Mouse (Mus musculus) brown adipose tissue, adult 24 weeks (tissue): Measurements from ENCODE around the gene Nmt2. TPM values are rescaled to one million over a fixed set of nuclear protein-coding genes. Genes with fewer than 3 reads are reported as not detected.

ENCODE experiments used
- H3K27ac ChIP-seq: fragments of 200-500 bp; replicated peaks from 2 replicates; pipeline ENCODE4 v1.5.1; 2012; ENCODE audit warnings: low read depth, mild to moderate bottlenecking, low read length
- H3K4me1 ChIP-seq: fragments of 200-500 bp; 2 replicates; pipeline ENCODE4 v1.6.1; 2012; ENCODE audit warnings: low read length, mixed read lengths; ENCODE audit not compliant: control insufficient read depth, insufficient read depth, insufficient read length
- H3K4me3 ChIP-seq: fragments of 200-500 bp; 2 replicates; pipeline ENCODE4 v1.5.1; 2012; ENCODE audit warnings: low read depth, mild to moderate bottlenecking, low read length, moderate library complexity; ENCODE audit not compliant: insufficient read depth
- polyA plus RNA-seq: library from polyadenylated mRNA; stranded (reverse); fragments of >200 nt; gene quantifications from 2 replicates; pipeline ENCODE4 v1.2.4, GENCODE M21; 2012; ENCODE audit not compliant: missing spikeins, insufficient read depth, insufficient read length

Nmt2 gene
- 24.5 and 28.6 TPM in 2 replicates for polyA plus RNA-seq

GRCm38 (mm10) chr2:3283602-3284472 is at the start of gene Nmt2:
Gene Nmt2 (plus strand): TSS chr2:3284212.
- Histone ChIP-seq H3K27ac (peak within 1 kb of the TSS; percentile 53), H3K4me1 (peaks cover 2% of the 10 kb centered on the region; the same call in 1 of the 2 replicates), H3K4me3 (peak within 1 kb of the TSS; percentile 87)

GRCm38 (mm10) chr2:3239255-3239654 is 44.8 kb upstream of the Nmt2 start:
- Histone ChIP-seq H3K4me1 (peaks cover 6% of the 10 kb centered on the region; the same call in 1 of the 2 replicates), H3K4me3 (no peak overlapping the region), H3K27ac (no peak overlapping the region)

GRCm38 (mm10) chr2:3244251-3244650 is 39.8 kb upstream of the Nmt2 start:
- Histone ChIP-seq H3K4me1 (peaks cover 6% of the 10 kb centered on the region; the same call in 1 of the 2 replicates), H3K27ac (no peak overlapping the region), H3K4me3 (no peak overlapping the region)

- no peak overlapping the region for H3K27ac ChIP-seq
- H3K4me1 ChIP-seq, result no peaks in the 10 kb centered on the region
Observed at GRCm38 (mm10) chr2:3251309-3251708, 32.7 kb upstream of the Nmt2 start.

GRCm38 (mm10) chr2:3266466-3266865 is 17.5 kb upstream of the Nmt2 start:
- Histone ChIP-seq H3K4me1 (no peaks in the 10 kb centered on the region), H3K27ac (no peak overlapping the region), H3K4me3 (no peak overlapping the region)

More at GRCm38 (mm10) chr2:3251309-3251708, 32.7 kb upstream of the Nmt2 start:
- H3K4me3 ChIP-seq, result no peak overlapping the region

- Histone ChIP-seq H3K27ac (no peak overlapping the region), H3K4me1 (no peaks in the 10 kb centered on the region), H3K4me3 (no peak overlapping the region)
Observed at GRCm38 (mm10) chr2:3267879-3268278, 16.1 kb upstream of the Nmt2 start.

- Histone ChIP-seq H3K4me1 (no peaks in the 10 kb centered on the region), H3K27ac (no peak overlapping the region), H3K4me3 (no peak overlapping the region)
Observed at GRCm38 (mm10) chr2:3273349-3273748, 10.7 kb upstream of the Nmt2 start.

GRCm38 (mm10) chr2:3276106-3276505 is 7.9 kb upstream of the Nmt2 start:
- Histone ChIP-seq H3K4me3 (no peak overlapping the region), H3K4me1 (no peaks in the 10 kb centered on the region), H3K27ac (no peak overlapping the region)

- H3K4me1 ChIP-seq, result 0 out of 2 replicates have a peak, but pooled peaks cover under 1% of the 10 kb centered on the region
- no peak overlapping the region for H3K4me3 ChIP-seq
- no peak overlapping the region for H3K27ac ChIP-seq
Observed at GRCm38 (mm10) chr2:3277502-3277901, 6.5 kb upstream of the Nmt2 start.

- Histone ChIP-seq H3K27ac (no peak overlapping the region), H3K4me3 (no peak overlapping the region), H3K4me1 (peaks cover 2% of the 10 kb centered on the region; the same call in 1 of the 2 replicates)
Observed at GRCm38 (mm10) chr2:3281311-3281710, 2.7 kb upstream of the Nmt2 start.

GRCm38 (mm10) chr2:3282866-3283601 is 978 bp upstream of the Nmt2 start:
- H3K4me3 ChIP-seq, result peak overlapping the region; percentile 58
- peak overlapping the region; percentile 28 for H3K27ac ChIP-seq
- H3K4me1 ChIP-seq, result peaks cover 2% of the 10 kb centered on the region; the same call in 1 of the 2 replicates

- H3K4me1 ChIP-seq, result peaks cover 2% of the 10 kb centered on the region; the same call in 1 of the 2 replicates
- peak overlapping the region; percentile 87 for H3K4me3 ChIP-seq
- H3K27ac ChIP-seq, result peak overlapping the region; percentile 53
Observed at GRCm38 (mm10) chr2:3284473-3285180, 615 bp downstream of the Nmt2 start.

GRCm38 (mm10) chr2:3285181-3285530 is 1.1 kb downstream of the Nmt2 start:
- peak overlapping the region; percentile 53 for H3K27ac ChIP-seq
- H3K4me1 ChIP-seq, result peaks cover 2% of the 10 kb centered on the region; the same call in 1 of the 2 replicates
- peak overlapping the region; percentile 87 for H3K4me3 ChIP-seq

GRCm38 (mm10) chr2:3285709-3286108 is 1.7 kb downstream of the Nmt2 start:
- H3K27ac ChIP-seq, result no peak overlapping the region
- peaks cover 3% of the 10 kb centered on the region for H3K4me1 ChIP-seq
- H3K4me3 ChIP-seq, result no peak overlapping the region

GRCm38 (mm10) chr2:3286243-3286642 is 2.2 kb downstream of the Nmt2 start:
- H3K27ac ChIP-seq, result no peak overlapping the region
- H3K4me3 ChIP-seq, result no peak overlapping the region
- H3K4me1 ChIP-seq, result peaks cover 4% of the 10 kb centered on the region
